Mouse (Mus musculus) left cerebral cortex, postnatal 25 days (tissue): ENCODE measurements at regions not wholly inside any gene's neighbourhood (a gene's known extent, or its start where the extent isn't known, plus 50 kb on each side); places are given as distances from the start of the nearest gene placed in this dataset.
"Not testable (repeated sequence)": the region's sequence is repeated elsewhere in the genome, so short reads cannot be mapped to it uniquely, and the experiment has no call there.

Source experiments
- DNase-seq, 2 experiments: peaks; one replicate each; pipeline ENCODE4 v3.0.0; 2022; ENCODE audit warnings: low spot score in 2 of 2, mixed read lengths in 1 of 2
- intact Hi-C: fragments of 180-260 bp; cut with DNase I; formaldehyde crosslinking; loops from one replicate; pipeline ENCODE4 v1.15.1; 2025

- intact Hi-C loops: no loop called here
- DNase-seq: no peak
Observed at GRCm38 (mm10) chr6:6496789-6497188, 81.7 kb downstream of the Sem1 start.

- intact Hi-C loops: no loop called here
- DNase-seq: no peak
Observed at GRCm38 (mm10) chr6:6496336-6496735, 82.1 kb downstream of the Sem1 start.

GRCm38 (mm10) chr6:6488191-6488590 lies 90.3 kb downstream of the Sem1 start:
- intact Hi-C loops: loop anchor here (5.0 kb wide), 1 partner anchor 176 kb away; no protein-coding TSS in a partner anchor
- DNase-seq: peak; percentile 21 to 84

GRCm38 (mm10) chr6:6481596-6481995 lies 96.9 kb downstream of the Sem1 start:
- intact Hi-C loops, DNase-seq: not testable (repeated sequence)

GRCm38 (mm10) chr6:6470397-6470796 lies 108.1 kb downstream of the Sem1 start:
- intact Hi-C loops: no loop called here

GRCm38 (mm10) chr6:6467526-6467925 lies 110.9 kb downstream of the Sem1 start:
- intact Hi-C loops: no loop called here
- DNase-seq: no peak

More at GRCm38 (mm10) chr6:6470397-6470796, 108.1 kb downstream of the Sem1 start:
- no peak for DNase-seq

GRCm38 (mm10) chr6:6466231-6466630 lies 112.2 kb downstream of the Sem1 start:
- intact Hi-C loops: no loop called here
- no peak for DNase-seq

GRCm38 (mm10) chr6:6463807-6464470 lies 114.5 kb downstream of the Sem1 start:
- intact Hi-C loops: no loop called here
- DNase-seq: no peak

- intact Hi-C loops: no loop called here
- no peak for DNase-seq
Observed at GRCm38 (mm10) chr6:6459918-6460239, 118.6 kb downstream of the Sem1 start.

- intact Hi-C loops: no loop called here
- DNase-seq: no peak
Observed at GRCm38 (mm10) chr6:6459006-6459917, 119.2 kb downstream of the Sem1 start.

- DNase-seq: no peak
- intact Hi-C loops: no loop called here
Observed at GRCm38 (mm10) chr6:6457726-6458125, 120.7 kb downstream of the Sem1 start.

- no peak for DNase-seq
- intact Hi-C loops: no loop called here
Observed at GRCm38 (mm10) chr6:6457001-6457400, 121.5 kb downstream of the Sem1 start.

GRCm38 (mm10) chr6:6455566-6455965 lies 122.9 kb downstream of the Sem1 start:
- intact Hi-C loops: no loop called here
- DNase-seq: no peak

- intact Hi-C loops: no loop called here
- no peak for DNase-seq
Observed at GRCm38 (mm10) chr6:6454396-6454795, 124.1 kb downstream of the Sem1 start.

GRCm38 (mm10) chr6:6434855-6435254 lies 143.6 kb downstream of the Sem1 start:
- intact Hi-C loops: no loop called here
- no peak for DNase-seq

GRCm38 (mm10) chr6:6434261-6434802 lies 144.1 kb downstream of the Sem1 start:
- no peak for DNase-seq
- intact Hi-C loops: no loop called here

- no peak for DNase-seq
- intact Hi-C loops: no loop called here
Observed at GRCm38 (mm10) chr6:6433179-6433578, 145.3 kb downstream of the Sem1 start.

GRCm38 (mm10) chr6:6414654-6415610 lies 163.5 kb downstream of the Sem1 start:
- intact Hi-C loops: no loop called here
- peak; percentile 19 to 34 for DNase-seq

GRCm38 (mm10) chr6:6397997-6398396 lies 180.5 kb downstream of the Sem1 start:
- intact Hi-C loops: no loop called here

More at GRCm38 (mm10) chr6:6397997-6398396, 180.5 kb downstream of the Sem1 start:
- no peak for DNase-seq
